Mouse (Mus musculus): ENCODE measurements at regions not wholly inside any gene's neighbourhood (a gene's known extent, or its start where the extent isn't known, plus 50 kb on each side); places are given as distances from the start of the nearest gene placed in this dataset.

DNA sequence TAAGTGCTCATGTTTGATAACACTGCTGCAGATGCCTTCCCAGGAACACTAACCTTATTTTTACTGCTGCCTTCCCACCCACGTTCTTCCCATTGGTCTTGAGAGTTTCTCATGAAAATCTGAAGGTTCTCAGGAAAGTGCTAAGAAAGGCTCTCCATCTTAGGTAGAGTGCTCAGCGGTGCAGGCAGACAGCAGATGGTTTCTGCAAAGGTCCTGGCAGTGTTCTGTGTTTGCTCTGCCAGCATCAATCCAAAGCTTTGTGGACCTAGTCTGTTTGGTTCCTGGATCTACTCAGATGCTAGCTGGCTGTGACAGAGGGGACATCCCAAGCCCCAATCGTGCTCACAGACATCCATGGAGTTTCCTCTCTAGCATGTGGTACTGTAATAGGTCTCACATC is 111.3 kb upstream of the Slc24a3 start:
- Histone ChIP-seq H3K4me2 (ENCODE audit: low read depth, low read length) (no peak overlapping the region), H3K9me3 (ENCODE audit: control insufficient read depth, low read length) (no peaks in the 10 kb centered on the region), H3K9ac (replicated peaks; ENCODE audit: low read depth, low read length) (no peak overlapping the region), H3K4me3 (ENCODE audit: low read depth, low read length) (no peak overlapping the region), H3K27ac (ENCODE audit: low read depth, low read length) (no peak overlapping the region), H3K36me3 (ENCODE audit: control insufficient read depth, insufficient read depth, low read length) (no peaks in the 10 kb centered on the region), H3K4me1 (ENCODE audit: control insufficient read depth, insufficient read depth, low read length) (no peaks in the 10 kb centered on the region), H3K27me3 (ENCODE audit: control insufficient read depth, insufficient read depth, low read length) (no peaks in the 10 kb centered on the region)
- WGBS = 82% methylated on average over 3 of the region's 3 CpGs
- no peak for ATAC-seq (ENCODE audit: low read depth)

GRCm38 (mm10) chr2:145056762-145057161 is 110.8 kb upstream of the Slc24a3 start:
- no peak overlapping the region for H3K4me3 ChIP-seq (ENCODE audit: low read depth, low read length)
- no peak overlapping the region for H3K9ac ChIP-seq (replicated peaks; ENCODE audit: low read depth, low read length)
- 87% methylated on average over 5 of the region's 5 CpGs for WGBS
- ATAC-seq (ENCODE audit: low read depth) = no peak
- H3K9me3 ChIP-seq (ENCODE audit: control insufficient read depth, low read length) = no peaks in the 10 kb centered on the region
- H3K36me3 ChIP-seq (ENCODE audit: control insufficient read depth, insufficient read depth, low read length) = no peaks in the 10 kb centered on the region
- no peaks in the 10 kb centered on the region for H3K4me1 ChIP-seq (ENCODE audit: control insufficient read depth, insufficient read depth, low read length)
- H3K4me2 ChIP-seq (ENCODE audit: low read depth, low read length) = no peak overlapping the region
- no peak overlapping the region for H3K27ac ChIP-seq (ENCODE audit: low read depth, low read length)
- H3K27me3 ChIP-seq (ENCODE audit: control insufficient read depth, insufficient read depth, low read length) = no peaks in the 10 kb centered on the region

GRCm38 (mm10) chr2:145069931-145070330 is 97.6 kb upstream of the Slc24a3 start:
- H3K4me1 ChIP-seq (ENCODE audit: control insufficient read depth, insufficient read depth, low read length) = no peaks in the 10 kb centered on the region
- H3K9ac ChIP-seq (replicated peaks; ENCODE audit: low read depth, low read length) = no peak overlapping the region
- ATAC-seq (ENCODE audit: low read depth) = no peak
- no peak overlapping the region for H3K27ac ChIP-seq (ENCODE audit: low read depth, low read length)
- H3K36me3 ChIP-seq (ENCODE audit: control insufficient read depth, insufficient read depth, low read length) = no peaks in the 10 kb centered on the region
- H3K27me3 ChIP-seq (ENCODE audit: control insufficient read depth, insufficient read depth, low read length) = no peaks in the 10 kb centered on the region
- H3K4me3 ChIP-seq (ENCODE audit: low read depth, low read length) = no peak overlapping the region
- 81% methylated on average over 1 of the region's 1 CpGs for WGBS
- H3K4me2 ChIP-seq (ENCODE audit: low read depth, low read length) = no peak overlapping the region
- no peaks in the 10 kb centered on the region for H3K9me3 ChIP-seq (ENCODE audit: control insufficient read depth, low read length)

- H3K27ac ChIP-seq (ENCODE audit: low read depth, low read length) = no peak overlapping the region
- no peaks in the 10 kb centered on the region for H3K9me3 ChIP-seq (ENCODE audit: control insufficient read depth, low read length)
- H3K4me1 ChIP-seq (ENCODE audit: control insufficient read depth, insufficient read depth, low read length) = 0 out of 2 replicates have a peak, but pooled peaks cover 2% of the 10 kb centered on the region
- no peak overlapping the region for H3K4me3 ChIP-seq (ENCODE audit: low read depth, low read length)
- 88% methylated on average over 2 of the region's 2 CpGs for WGBS
- H3K9ac ChIP-seq (replicated peaks; ENCODE audit: low read depth, low read length) = no peak overlapping the region
- H3K4me2 ChIP-seq (ENCODE audit: low read depth, low read length) = no peak overlapping the region
- H3K27me3 ChIP-seq (ENCODE audit: control insufficient read depth, insufficient read depth, low read length) = no peaks in the 10 kb centered on the region
- H3K36me3 ChIP-seq (ENCODE audit: control insufficient read depth, insufficient read depth, low read length) = no peaks in the 10 kb centered on the region
- ATAC-seq (ENCODE audit: low read depth) = no peak
Measured at GRCm38 (mm10) chr2:145081926-145082325, 85.6 kb upstream of the Slc24a3 start.

GRCm38 (mm10) chr2:145084621-145085020 is 82.9 kb upstream of the Slc24a3 start:
- no peaks in the 10 kb centered on the region for H3K36me3 ChIP-seq (ENCODE audit: control insufficient read depth, insufficient read depth, low read length)
- WGBS = 57% methylated on average over 2 of the region's 2 CpGs
- H3K9ac ChIP-seq (replicated peaks; ENCODE audit: low read depth, low read length) = no peak overlapping the region
- no peak overlapping the region for H3K4me3 ChIP-seq (ENCODE audit: low read depth, low read length)
- ATAC-seq (ENCODE audit: low read depth) = no peak
- no peaks in the 10 kb centered on the region for H3K9me3 ChIP-seq (ENCODE audit: control insufficient read depth, low read length)
- H3K27ac ChIP-seq (ENCODE audit: low read depth, low read length) = no peak overlapping the region
- H3K4me1 ChIP-seq (ENCODE audit: control insufficient read depth, insufficient read depth, low read length) = 0 out of 2 replicates have a peak, but pooled peaks cover 2% of the 10 kb centered on the region
- no peak overlapping the region for H3K4me2 ChIP-seq (ENCODE audit: low read depth, low read length)
- H3K27me3 ChIP-seq (ENCODE audit: control insufficient read depth, insufficient read depth, low read length) = no peaks in the 10 kb centered on the region

DNA sequence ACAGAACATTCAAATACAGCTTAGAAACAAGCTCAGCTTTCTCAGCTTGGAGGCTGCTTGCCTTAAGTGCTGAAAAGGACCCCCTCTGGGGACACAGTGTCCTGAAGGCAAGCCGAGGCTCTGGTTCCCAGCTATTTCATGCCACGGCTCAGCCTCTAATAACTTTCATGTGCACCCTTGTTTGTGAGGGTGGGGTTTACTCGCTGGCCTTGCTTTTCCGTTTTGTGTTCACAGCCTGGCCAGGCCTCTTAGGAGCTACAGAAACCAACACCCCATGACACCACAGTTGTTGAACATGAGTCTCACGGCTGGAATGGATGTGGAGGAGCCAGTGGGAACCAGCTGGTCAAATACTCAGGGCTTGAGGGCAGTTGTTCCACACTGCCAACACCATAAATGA is 81.4 kb upstream of the Slc24a3 start:
- ATAC-seq (ENCODE audit: low read depth) = no peak
- Histone ChIP-seq H3K4me2 (ENCODE audit: low read depth, low read length) (no peak overlapping the region), H3K36me3 (ENCODE audit: control insufficient read depth, insufficient read depth, low read length) (no peaks in the 10 kb centered on the region), H3K4me1 (ENCODE audit: control insufficient read depth, insufficient read depth, low read length) (0 out of 2 replicates have a peak, but pooled peaks cover 2% of the 10 kb centered on the region), H3K27me3 (ENCODE audit: control insufficient read depth, insufficient read depth, low read length) (no peaks in the 10 kb centered on the region), H3K9ac (replicated peaks; ENCODE audit: low read depth, low read length) (no peak overlapping the region), H3K9me3 (ENCODE audit: control insufficient read depth, low read length) (no peaks in the 10 kb centered on the region), H3K4me3 (ENCODE audit: low read depth, low read length) (no peak overlapping the region), H3K27ac (ENCODE audit: low read depth, low read length) (no peak overlapping the region)
- WGBS = 59% methylated on average over 5 of the region's 5 CpGs

DNA sequence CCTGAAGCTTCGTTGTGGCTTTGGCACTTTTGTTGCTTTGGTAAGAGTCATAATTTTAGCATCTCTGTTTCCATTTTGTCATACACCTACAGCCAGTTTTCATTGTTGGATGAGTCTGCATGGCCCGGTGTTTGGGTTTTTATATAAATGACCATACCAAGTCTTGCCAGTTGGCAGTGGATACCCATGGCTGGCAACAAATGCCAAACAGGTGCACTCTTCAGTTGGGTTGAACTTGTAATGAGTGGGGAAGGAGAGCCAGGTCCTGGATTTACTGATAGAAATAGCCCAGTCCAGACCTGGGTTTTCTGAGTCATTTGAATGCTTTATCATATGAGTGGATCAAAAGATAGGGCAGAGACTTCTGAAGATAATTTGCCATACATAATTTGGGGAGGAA is 64.3 kb upstream of the Slc24a3 start:
- H3K36me3 ChIP-seq (ENCODE audit: control insufficient read depth, insufficient read depth, low read length) = no peaks in the 10 kb centered on the region
- no peaks in the 10 kb centered on the region for H3K9me3 ChIP-seq (ENCODE audit: control insufficient read depth, low read length)
- no peaks in the 10 kb centered on the region for H3K4me1 ChIP-seq (ENCODE audit: control insufficient read depth, insufficient read depth, low read length)
- 91% methylated on average over 2 of the region's 2 CpGs for WGBS
- no peak for ATAC-seq (ENCODE audit: low read depth)
- no peak overlapping the region for H3K4me2 ChIP-seq (ENCODE audit: low read depth, low read length)
- H3K27ac ChIP-seq (ENCODE audit: low read depth, low read length) = no peak overlapping the region
- no peaks in the 10 kb centered on the region for H3K27me3 ChIP-seq (ENCODE audit: control insufficient read depth, insufficient read depth, low read length)
- H3K9ac ChIP-seq (replicated peaks; ENCODE audit: low read depth, low read length) = no peak overlapping the region
- no peak overlapping the region for H3K4me3 ChIP-seq (ENCODE audit: low read depth, low read length)

DNA sequence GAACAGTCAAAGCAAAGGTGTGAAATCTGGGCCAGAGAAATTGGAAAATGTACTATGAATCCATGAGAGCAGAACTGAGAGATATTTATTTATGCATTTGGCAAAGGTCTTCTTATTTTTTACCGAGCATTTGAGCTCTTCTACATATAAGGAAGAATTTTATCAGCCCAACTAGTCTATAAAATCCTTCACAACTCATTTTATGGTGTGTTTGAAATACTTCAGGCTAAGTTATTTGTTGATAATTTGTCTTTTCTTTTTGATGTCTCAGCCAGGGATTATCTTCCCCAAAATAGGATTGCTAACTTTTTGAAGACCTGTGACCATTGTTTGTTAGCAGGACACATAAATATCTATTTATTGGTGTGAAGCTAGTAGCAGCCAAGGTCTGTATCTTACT is 55.9 kb upstream of the Slc24a3 start:
- no peak overlapping the region for H3K27ac ChIP-seq (ENCODE audit: low read depth, low read length)
- no peak overlapping the region for H3K4me3 ChIP-seq (ENCODE audit: low read depth, low read length)
- WGBS = 91% methylated on average over 1 of the region's 1 CpGs
- H3K9me3 ChIP-seq (ENCODE audit: control insufficient read depth, low read length) = no peaks in the 10 kb centered on the region
- ATAC-seq (ENCODE audit: low read depth) = no peak
- H3K4me1 ChIP-seq (ENCODE audit: control insufficient read depth, insufficient read depth, low read length) = no peaks in the 10 kb centered on the region
- H3K36me3 ChIP-seq (ENCODE audit: control insufficient read depth, insufficient read depth, low read length) = no peaks in the 10 kb centered on the region
- H3K4me2 ChIP-seq (ENCODE audit: low read depth, low read length) = no peak overlapping the region
- no peak overlapping the region for H3K9ac ChIP-seq (replicated peaks; ENCODE audit: low read depth, low read length)
- no peaks in the 10 kb centered on the region for H3K27me3 ChIP-seq (ENCODE audit: control insufficient read depth, insufficient read depth, low read length)

DNA sequence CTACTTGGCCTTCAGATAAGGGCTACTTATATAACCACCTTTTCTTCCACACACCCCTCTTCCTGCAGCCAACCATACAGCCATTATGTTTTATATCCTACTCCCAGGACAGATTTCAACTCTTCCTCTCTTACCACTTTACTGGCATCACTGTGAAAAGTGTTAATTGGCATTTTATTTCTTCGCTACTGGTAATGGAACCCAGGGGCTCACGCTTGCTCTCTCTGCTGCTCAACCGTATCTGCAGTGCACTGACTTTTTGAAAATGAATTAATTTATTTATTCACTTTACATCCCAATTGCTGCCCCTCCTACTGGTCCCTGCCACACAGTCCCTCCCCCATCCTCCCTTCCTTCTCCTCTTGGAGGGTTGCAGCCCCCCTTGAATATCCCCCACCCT is 52.5 kb upstream of the Slc24a3 start:
- peak; percentile 82 for ATAC-seq (ENCODE audit: low read depth)
- H3K36me3 ChIP-seq (ENCODE audit: control insufficient read depth, insufficient read depth, low read length) = no peaks in the 10 kb centered on the region
- no peaks in the 10 kb centered on the region for H3K27me3 ChIP-seq (ENCODE audit: control insufficient read depth, insufficient read depth, low read length)
- H3K9me3 ChIP-seq (ENCODE audit: control insufficient read depth, low read length) = no peaks in the 10 kb centered on the region
- H3K4me3 ChIP-seq (ENCODE audit: low read depth, low read length) = no peak overlapping the region
- no peaks in the 10 kb centered on the region for H3K4me1 ChIP-seq (ENCODE audit: control insufficient read depth, insufficient read depth, low read length)
- no peak overlapping the region for H3K27ac ChIP-seq (ENCODE audit: low read depth, low read length)
- H3K4me2 ChIP-seq (ENCODE audit: low read depth, low read length) = no peak overlapping the region
- WGBS = 58% methylated on average over 3 of the region's 3 CpGs
- no peak overlapping the region for H3K9ac ChIP-seq (replicated peaks; ENCODE audit: low read depth, low read length)

Data from neural tube, embryonic 14.5 days (tissue).